Mouse (Mus musculus): Measurements from ENCODE around the gene Rsg1. TPM values are rescaled to one million over a fixed set of nuclear protein-coding genes. Genes with fewer than 3 reads are reported as not detected.

Gene Rsg1
- total RNA-seq (2014; rRNA removed; ENCODE audit: low replicate concordance) (13.2 TPM in 1 of 2 replicates, not detected in the other), polyA plus RNA-seq (2015; fragmentation: Nextera tagmentation; extraction: Ambion mirVana) (1.3 and 1.6 TPM in 2 replicates)

DNA sequence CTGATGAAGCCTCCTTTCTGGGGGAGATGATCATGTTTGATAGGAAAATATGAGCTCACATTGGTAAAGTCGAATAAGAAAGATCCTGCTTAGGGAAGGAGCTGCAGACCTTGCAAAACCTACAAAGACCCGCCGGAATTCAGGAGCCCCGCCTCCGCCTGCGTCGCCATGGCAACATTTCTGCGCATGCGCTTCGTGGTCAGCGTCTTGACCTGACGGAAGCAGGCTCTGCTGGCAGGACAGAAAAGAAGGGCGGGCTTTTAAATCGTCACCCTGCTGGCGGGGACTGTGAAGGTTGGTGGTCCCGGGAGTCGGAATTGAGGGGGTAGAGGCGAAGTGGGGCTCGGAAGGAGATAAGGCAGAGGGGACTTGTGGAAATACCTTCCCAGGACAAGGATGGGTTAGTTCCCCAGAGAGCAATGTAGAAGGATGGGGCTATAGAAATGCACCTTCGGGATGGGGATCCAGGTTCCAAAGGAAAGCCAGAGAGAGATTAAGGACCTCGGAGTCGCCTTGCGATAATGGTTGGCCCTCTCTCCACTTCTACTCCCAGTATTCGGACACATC, at the start of gene Rsg1:
Rsg1 (plus strand) TSS at position 187 of the 567 bp plus-strand sequence.
- Histone ChIP-seq H3K27me3 (ENCODE audit: control insufficient read depth, insufficient read depth, low read length) (no peaks in the 10 kb centered on the region), H3K27ac (ENCODE audit: low read depth) (no peak within 1 kb of the TSS), H3K4me1 (ENCODE audit: control insufficient read depth, insufficient read depth) (peaks cover 6% of the 10 kb centered on the region), H3K9ac (replicated peaks; ENCODE audit: low read depth, low read length) (peak within 1 kb of the TSS; percentile 24; the same call in 1 of the 2 replicates), H3K4me3 (ENCODE audit: low read depth, low read length) (peak within 1 kb of the TSS; percentile 52), H3K9me3 (replicated peaks; ENCODE audit: control insufficient read depth, low read length) (no peaks in the 10 kb centered on the region), H3K36me3 (replicated peaks; ENCODE audit: control insufficient read depth, insufficient read depth, low read length) (no peaks in the 10 kb centered on the region), H3K4me2 (ENCODE audit: low read depth, low read length) (peak within 1 kb of the TSS; percentile 80)
- 0% methylated on average over 24 of the region's 24 CpGs for WGBS
- TF ChIP-seq CTCF (IDR thresholded peaks at IDR 0.05; ENCODE audit: low read depth) (no peak), EP300 (IDR thresholded peaks at IDR 0.05; ENCODE audit: low read depth) (no peak)
- ATAC-seq (ENCODE audit: insufficient read depth, low read depth) (peak; percentile 71), DNase-seq (ENCODE audit: low spot score) (peak; percentile 83)

DNA sequence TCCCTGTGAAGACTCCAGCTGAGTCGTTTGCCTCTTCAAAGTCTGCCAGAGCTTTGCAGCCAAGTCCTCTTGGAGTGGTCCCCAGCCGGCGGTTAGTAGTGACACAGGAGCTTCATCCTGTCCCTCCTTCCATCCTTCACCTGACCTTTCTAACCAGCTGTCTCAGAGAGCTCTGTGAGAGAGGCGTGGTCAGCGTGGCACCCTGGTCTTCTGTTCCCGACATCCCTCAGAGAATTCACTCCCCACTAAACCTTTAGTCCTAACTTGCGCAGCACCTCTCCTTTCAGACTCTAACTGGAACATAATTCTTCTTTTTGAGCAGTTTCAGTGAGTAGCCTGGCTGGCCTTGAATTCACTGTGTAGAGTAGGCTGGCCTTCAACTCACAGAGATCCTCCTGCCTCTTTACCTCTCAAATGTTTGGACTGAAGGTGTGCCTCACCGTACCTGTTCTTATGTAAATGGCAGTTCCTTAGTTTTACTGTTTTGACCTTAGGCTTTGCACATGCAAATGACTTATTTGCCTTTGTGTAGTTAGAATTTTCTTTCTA, 47.9 kb upstream of the Rsg1 start:
- Histone ChIP-seq H3K27me3 (ENCODE audit: control insufficient read depth, insufficient read depth, low read length) (no peaks in the 10 kb centered on the region), H3K36me3 (replicated peaks; ENCODE audit: control insufficient read depth, insufficient read depth, low read length) (peaks cover 16% of the 10 kb centered on the region), H3K9ac (replicated peaks; ENCODE audit: low read depth, low read length) (no peak overlapping the region), H3K4me3 (ENCODE audit: low read depth, low read length) (no peak overlapping the region), H3K27ac (ENCODE audit: low read depth) (no peak overlapping the region), H3K4me1 (ENCODE audit: control insufficient read depth, insufficient read depth) (no peaks in the 10 kb centered on the region), H3K4me2 (ENCODE audit: low read depth, low read length) (no peak overlapping the region), H3K9me3 (replicated peaks; ENCODE audit: control insufficient read depth, low read length) (no peaks in the 10 kb centered on the region)
- no peak for TF ChIP-seq EP300 (IDR thresholded peaks at IDR 0.05; ENCODE audit: low read depth)
- no peak for TF ChIP-seq CTCF (IDR thresholded peaks at IDR 0.05; ENCODE audit: low read depth)
- WGBS: 69% methylated on average over 8 of the region's 8 CpGs
- no peak for DNase-seq (ENCODE audit: low spot score)
- ATAC-seq (ENCODE audit: insufficient read depth, low read depth): no peak

DNA sequence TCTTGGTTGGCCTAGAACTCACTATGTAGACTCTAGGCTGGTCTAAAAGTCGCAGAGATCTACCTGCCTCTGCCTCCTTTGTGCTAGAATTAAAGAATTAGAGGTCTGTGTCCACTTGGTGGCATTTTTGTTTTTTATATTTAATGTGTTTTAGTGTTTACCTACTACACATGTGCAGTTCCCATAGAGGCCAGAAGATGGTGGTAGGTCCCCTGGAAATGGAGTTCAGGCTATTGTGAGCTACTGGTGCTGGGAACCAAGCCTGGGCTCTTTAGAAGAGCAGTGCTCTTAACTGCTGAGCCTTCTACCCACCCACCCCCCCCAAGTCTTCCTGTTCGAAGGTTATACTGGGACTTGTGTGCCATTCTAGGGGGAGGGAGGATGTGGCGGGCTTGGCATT, 46.6 kb upstream of the Rsg1 start:
- WGBS: 94% methylated on average over 3 of the region's 3 CpGs
- Histone ChIP-seq H3K9ac (replicated peaks; ENCODE audit: low read depth, low read length) (no peak overlapping the region), H3K36me3 (replicated peaks; ENCODE audit: control insufficient read depth, insufficient read depth, low read length) (peaks cover 27% of the 10 kb centered on the region), H3K27me3 (ENCODE audit: control insufficient read depth, insufficient read depth, low read length) (no peaks in the 10 kb centered on the region), H3K9me3 (replicated peaks; ENCODE audit: control insufficient read depth, low read length) (no peaks in the 10 kb centered on the region), H3K4me1 (ENCODE audit: control insufficient read depth, insufficient read depth) (no peaks in the 10 kb centered on the region), H3K27ac (ENCODE audit: low read depth) (no peak overlapping the region), H3K4me3 (ENCODE audit: low read depth, low read length) (no peak overlapping the region), H3K4me2 (ENCODE audit: low read depth, low read length) (no peak overlapping the region)
- ATAC-seq (ENCODE audit: insufficient read depth, low read depth): no peak
- no peak for DNase-seq (ENCODE audit: low spot score)
- TF ChIP-seq EP300 (IDR thresholded peaks at IDR 0.05; ENCODE audit: low read depth) (no peak), CTCF (IDR thresholded peaks at IDR 0.05; ENCODE audit: low read depth) (no peak)

DNA sequence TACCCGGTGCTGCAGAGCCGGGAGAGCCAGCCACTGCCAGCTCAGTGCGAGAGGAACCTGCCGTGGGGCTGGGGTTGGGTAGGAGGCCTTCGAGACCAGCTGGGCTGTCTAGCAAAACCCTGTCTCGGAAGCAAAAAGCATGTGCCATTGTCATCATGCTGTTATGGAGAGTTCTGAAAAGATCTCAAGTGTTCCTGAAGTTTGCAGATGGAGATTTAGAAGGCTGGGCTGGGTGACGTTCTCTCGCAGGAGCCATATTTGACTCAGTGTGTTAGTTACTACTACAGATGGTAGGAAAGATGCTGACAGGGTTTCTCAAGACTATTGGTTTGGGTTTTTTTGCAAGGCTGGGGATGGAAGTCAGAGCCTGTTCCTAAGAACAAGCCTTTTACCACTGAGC, 41.6 kb upstream of the Rsg1 start:
- no peak overlapping the region for H3K4me3 ChIP-seq (ENCODE audit: low read depth, low read length)
- ATAC-seq (ENCODE audit: insufficient read depth, low read depth) (no peak), DNase-seq (ENCODE audit: low spot score) (no peak)
- H3K4me1 ChIP-seq (ENCODE audit: control insufficient read depth, insufficient read depth): peaks cover 7% of the 10 kb centered on the region; the same call in 1 of the 2 replicates
- H3K27me3 ChIP-seq (ENCODE audit: control insufficient read depth, insufficient read depth, low read length): no peaks in the 10 kb centered on the region
- WGBS: 89% methylated on average over 8 of the region's 8 CpGs
- no peak overlapping the region for H3K9ac ChIP-seq (replicated peaks; ENCODE audit: low read depth, low read length)
- no peak overlapping the region for H3K27ac ChIP-seq (ENCODE audit: low read depth)
- no peak for TF ChIP-seq CTCF (IDR thresholded peaks at IDR 0.05; ENCODE audit: low read depth)
- no peak for TF ChIP-seq EP300 (IDR thresholded peaks at IDR 0.05; ENCODE audit: low read depth)
- H3K36me3 ChIP-seq (replicated peaks; ENCODE audit: control insufficient read depth, insufficient read depth, low read length): peaks cover 37% of the 10 kb centered on the region
- no peak overlapping the region for H3K4me2 ChIP-seq (ENCODE audit: low read depth, low read length)
- H3K9me3 ChIP-seq (replicated peaks; ENCODE audit: control insufficient read depth, low read length): no peaks in the 10 kb centered on the region

DNA sequence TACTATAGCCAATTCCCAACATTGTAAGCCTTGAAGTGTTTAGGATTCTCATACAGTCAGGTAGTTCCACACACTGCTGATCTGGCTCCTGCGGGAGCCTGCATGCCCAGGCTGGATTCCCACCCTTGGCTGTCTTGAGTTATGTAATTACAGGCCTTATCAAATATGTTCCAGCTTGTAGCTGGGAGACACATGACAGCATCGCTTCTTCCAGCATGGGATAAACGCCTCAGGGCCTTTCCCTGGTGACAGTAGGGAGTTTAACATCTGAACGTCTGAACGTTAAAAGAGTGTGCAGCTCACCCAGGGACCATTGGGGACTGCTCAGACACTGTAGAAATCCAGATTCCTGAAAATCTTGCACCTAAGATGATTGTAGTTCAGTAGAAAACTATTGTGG, 38.0 kb upstream of the Rsg1 start:
- TF ChIP-seq EP300 (IDR thresholded peaks at IDR 0.05; ENCODE audit: low read depth): no peak
- no peak for TF ChIP-seq CTCF (IDR thresholded peaks at IDR 0.05; ENCODE audit: low read depth)
- H3K27ac ChIP-seq (ENCODE audit: low read depth): peak overlapping the region; percentile 7; the same call in 1 of the 2 replicates
- H3K9ac ChIP-seq (replicated peaks; ENCODE audit: low read depth, low read length): no peak overlapping the region
- DNase-seq (ENCODE audit: low spot score): peak; percentile 19
- H3K9me3 ChIP-seq (replicated peaks; ENCODE audit: control insufficient read depth, low read length): no peaks in the 10 kb centered on the region
- ATAC-seq (ENCODE audit: insufficient read depth, low read depth): no peak
- 35% methylated on average over 5 of the region's 5 CpGs for WGBS
- no peak overlapping the region for H3K4me2 ChIP-seq (ENCODE audit: low read depth, low read length)
- H3K4me3 ChIP-seq (ENCODE audit: low read depth, low read length): no peak overlapping the region
- H3K36me3 ChIP-seq (replicated peaks; ENCODE audit: control insufficient read depth, insufficient read depth, low read length): peaks cover 28% of the 10 kb centered on the region
- no peaks in the 10 kb centered on the region for H3K27me3 ChIP-seq (ENCODE audit: control insufficient read depth, insufficient read depth, low read length)
- peaks cover 7% of the 10 kb centered on the region; the same call in 1 of the 2 replicates for H3K4me1 ChIP-seq (ENCODE audit: control insufficient read depth, insufficient read depth)
